Mouse (Mus musculus): ENCODE measurements around the gene Cldn34d. TPM values are rescaled to one million over a fixed set of nuclear protein-coding genes. Genes with fewer than 3 reads are reported as not detected.

The Cldn34d gene
- not detected for polyA plus RNA-seq (2014; fragmentation: Illumina TruSeq; extraction: RNeasy Lipid Tissue Mini Kit (QIAGEN cat#74804); ENCODE audit: low read depth, low replicate concordance)

GRCm38 (mm10) chrX:76602824-76603223, at the start of gene Cldn34d:
Gene Cldn34d (minus strand): TSS chrX:76602924.

Other genes with a start within 250 kb of the Cldn34d start
- not detected for gene Cldn34b4, start 209.6 kb downstream of the Cldn34d start, polyA plus RNA-seq (2014; fragmentation: Illumina TruSeq; extraction: RNeasy Lipid Tissue Mini Kit (QIAGEN cat#74804); ENCODE audit: low read depth, low replicate concordance)

Data from sigmoid colon, adult 10 weeks (tissue).